Mouse (Mus musculus): ENCODE results near the gene Isyna1. TPM values are rescaled to one million over a fixed set of nuclear protein-coding genes. Genes with fewer than 3 reads are reported as not detected.

The Isyna1 gene
- polyA plus RNA-seq, 1 experiment from 2014 or later: 127 TPM

Other genes starting within 250 kb of the Isyna1 start
- 16.1 and 17.5 TPM in 2 replicates for gene Upf1, start 241.1 kb upstream of the Isyna1 start, polyA plus RNA-seq (2015; fragmentation: Nextera tagmentation; extraction: Ambion mirVana)
- 0.22 and 0.28 TPM in 2 replicates for gene Comp, start 220.8 kb upstream of the Isyna1 start, polyA plus RNA-seq (2015; fragmentation: Nextera tagmentation; extraction: Ambion mirVana)
- gene Crtc1, start 154.8 kb upstream of the Isyna1 start, polyA plus RNA-seq (2015; fragmentation: Nextera tagmentation; extraction: Ambion mirVana): 15.4 and 18.8 TPM in 2 replicates
- 20.5 and 20.7 TPM in 2 replicates for gene Klhl26, start 117.4 kb upstream of the Isyna1 start, polyA plus RNA-seq (2015; fragmentation: Nextera tagmentation; extraction: Ambion mirVana)
- 3.0 and 3.5 TPM in 2 replicates for gene Tmem59l, start 107.0 kb upstream of the Isyna1 start, polyA plus RNA-seq (2015; fragmentation: Nextera tagmentation; extraction: Ambion mirVana)
- gene Crlf1, start 101.2 kb upstream of the Isyna1 start, polyA plus RNA-seq (2015; fragmentation: Nextera tagmentation; extraction: Ambion mirVana): 2.9 and 4.1 TPM in 2 replicates
- gene Rex1bd, start 87.6 kb upstream of the Isyna1 start, polyA plus RNA-seq (2015; fragmentation: Nextera tagmentation; extraction: Ambion mirVana): 125 and 130 TPM in 2 replicates
- gene Uba52, start 83.6 kb upstream of the Isyna1 start, polyA plus RNA-seq (2015; fragmentation: Nextera tagmentation; extraction: Ambion mirVana): 843 and 950 TPM in 2 replicates
- gene Fkbp8, start 66.6 kb upstream of the Isyna1 start, polyA plus RNA-seq (2015; fragmentation: Nextera tagmentation; extraction: Ambion mirVana): 292 and 304 TPM in 2 replicates
- gene Kxd1, start 66.4 kb upstream of the Isyna1 start, polyA plus RNA-seq (2015; fragmentation: Nextera tagmentation; extraction: Ambion mirVana): 58.5 and 60.1 TPM in 2 replicates
- 16.1 and 17.7 TPM in 2 replicates for gene Ell, start 54.9 kb upstream of the Isyna1 start, polyA plus RNA-seq (2015; fragmentation: Nextera tagmentation; extraction: Ambion mirVana)
- gene Ssbp4, start 14.5 kb downstream of the Isyna1 start, polyA plus RNA-seq (2015; fragmentation: Nextera tagmentation; extraction: Ambion mirVana): 104 and 117 TPM in 2 replicates
- gene Lrrc25, start 21.8 kb downstream of the Isyna1 start, polyA plus RNA-seq (2015; fragmentation: Nextera tagmentation; extraction: Ambion mirVana): 3.7 and 3.9 TPM in 2 replicates
- gene Gdf15, start 38.1 kb downstream of the Isyna1 start, polyA plus RNA-seq (2015; fragmentation: Nextera tagmentation; extraction: Ambion mirVana): 0.95 and 1.4 TPM in 2 replicates
- gene Pgpep1, start 66.0 kb downstream of the Isyna1 start, polyA plus RNA-seq (2015; fragmentation: Nextera tagmentation; extraction: Ambion mirVana): 49.9 and 57.9 TPM in 2 replicates
- gene Lsm4, start 78.9 kb downstream of the Isyna1 start, polyA plus RNA-seq (2015; fragmentation: Nextera tagmentation; extraction: Ambion mirVana): 271 and 297 TPM in 2 replicates
- gene Jund, start 104.6 kb downstream of the Isyna1 start, polyA plus RNA-seq (2015; fragmentation: Nextera tagmentation; extraction: Ambion mirVana): 84.4 and 84.6 TPM in 2 replicates
- 0.04 TPM in 1 of 2 replicates, not detected in the other for gene Iqcn, start 109.1 kb downstream of the Isyna1 start, polyA plus RNA-seq (2015; fragmentation: Nextera tagmentation; extraction: Ambion mirVana)
- gene Gm3336, start 124.2 kb downstream of the Isyna1 start, polyA plus RNA-seq (2015; fragmentation: Nextera tagmentation; extraction: Ambion mirVana): 1.1 and 1.9 TPM in 2 replicates
- gene Pde4c, start 129.3 kb downstream of the Isyna1 start, polyA plus RNA-seq (2015; fragmentation: Nextera tagmentation; extraction: Ambion mirVana): 0.45 and 0.50 TPM in 2 replicates
- gene Rab3a, start 160.3 kb downstream of the Isyna1 start, polyA plus RNA-seq (2015; fragmentation: Nextera tagmentation; extraction: Ambion mirVana): 20.9 and 24.0 TPM in 2 replicates
- 44.4 and 51.3 TPM in 2 replicates for gene Mpv17l2, start 166.6 kb downstream of the Isyna1 start, polyA plus RNA-seq (2015; fragmentation: Nextera tagmentation; extraction: Ambion mirVana)
- 58.1 and 58.4 TPM in 2 replicates for gene Pik3r2, start 182.3 kb downstream of the Isyna1 start, polyA plus RNA-seq (2015; fragmentation: Nextera tagmentation; extraction: Ambion mirVana)
- 13.3 and 16.5 TPM in 2 replicates for gene Mast3, start 210.7 kb downstream of the Isyna1 start, polyA plus RNA-seq (2015; fragmentation: Nextera tagmentation; extraction: Ambion mirVana)
- 0.26 and 0.43 TPM in 2 replicates for gene Il12rb1, start 214.1 kb downstream of the Isyna1 start, polyA plus RNA-seq (2015; fragmentation: Nextera tagmentation; extraction: Ambion mirVana)
- 6.5 and 7.0 TPM in 2 replicates for gene Arrdc2, start 245.3 kb downstream of the Isyna1 start, polyA plus RNA-seq (2015; fragmentation: Nextera tagmentation; extraction: Ambion mirVana)